Mouse (Mus musculus): ENCODE data around the gene Zfp688. TPM values are rescaled to one million over a fixed set of nuclear protein-coding genes. Genes with fewer than 3 reads are reported as not detected.
A peak's percentile ranks its signal among the peaks of the same experiment; 100 is the strongest.
"Not testable (repeated sequence)": the region's sequence is repeated elsewhere in the genome, so short reads cannot be mapped to it uniquely, and the experiment has no call there.

The Zfp688 gene
- total RNA-seq, 2 experiments from 2014 or later: 13.3 to 13.8 TPM

DNA sequence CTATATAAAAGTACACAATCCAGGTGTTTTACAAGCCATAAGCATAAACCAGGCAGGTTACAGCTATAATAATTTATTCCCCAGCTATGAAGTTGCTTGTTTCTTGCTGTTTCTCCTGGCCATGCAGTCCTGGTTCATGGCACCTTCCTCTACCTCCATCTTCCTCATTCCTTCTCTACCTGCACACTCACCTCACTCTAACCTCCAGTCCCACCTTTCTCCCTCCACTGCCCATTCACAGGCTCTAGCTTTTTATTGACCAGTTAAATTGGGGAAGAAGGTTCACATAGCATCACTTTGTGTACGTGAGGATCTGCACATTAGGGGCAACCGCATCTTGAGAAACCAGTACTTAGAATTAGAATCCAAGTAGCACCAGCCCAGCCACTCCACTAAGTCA lies 31.2 kb upstream of the Zfp688 start:
- Histone ChIP-seq H3K4me3 (no peak overlapping the region), H3K27ac (no peak overlapping the region)
- no peak for TF ChIP-seq CTCF (IDR thresholded peaks at IDR 0.05)
- DNase-seq (ENCODE audit: extremely low spot score in 1 of 2, low spot score in 2 of 2): no peak
- intact Hi-C loops (cut with DNase I): no loop called here

DNA sequence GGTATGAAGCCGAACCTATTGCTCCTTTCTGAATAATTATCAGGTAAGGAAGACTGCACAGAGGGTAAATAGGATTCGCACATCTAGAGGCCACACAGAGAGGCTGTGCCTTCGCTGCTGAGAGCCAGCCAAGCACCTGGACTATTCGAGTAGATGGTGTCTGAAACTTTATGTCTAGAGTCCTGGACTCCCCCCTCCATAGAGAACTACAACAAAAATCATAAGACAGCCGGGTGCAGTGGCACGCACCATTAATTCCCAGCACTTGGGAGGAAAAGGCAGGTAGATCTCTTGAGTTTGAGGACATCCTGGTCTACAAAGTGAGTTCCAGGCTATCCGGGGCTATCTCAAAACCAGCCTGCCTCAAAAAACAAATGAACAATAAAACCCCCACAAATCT lies 28.1 kb upstream of the Zfp688 start:
- intact Hi-C loops (cut with DNase I): loop anchor here (1.0 to 2.0 kb wide), 2 partner anchors 20 to 27 kb away; partner anchors contain the start of gene Zfp688
- Histone ChIP-seq H3K27ac (no peak overlapping the region), H3K4me3 (peak overlapping the region; percentile 73)
- no peak for DNase-seq (ENCODE audit: extremely low spot score in 1 of 2, low spot score in 2 of 2)
- TF ChIP-seq CTCF (IDR thresholded peaks at IDR 0.05): no peak

DNA sequence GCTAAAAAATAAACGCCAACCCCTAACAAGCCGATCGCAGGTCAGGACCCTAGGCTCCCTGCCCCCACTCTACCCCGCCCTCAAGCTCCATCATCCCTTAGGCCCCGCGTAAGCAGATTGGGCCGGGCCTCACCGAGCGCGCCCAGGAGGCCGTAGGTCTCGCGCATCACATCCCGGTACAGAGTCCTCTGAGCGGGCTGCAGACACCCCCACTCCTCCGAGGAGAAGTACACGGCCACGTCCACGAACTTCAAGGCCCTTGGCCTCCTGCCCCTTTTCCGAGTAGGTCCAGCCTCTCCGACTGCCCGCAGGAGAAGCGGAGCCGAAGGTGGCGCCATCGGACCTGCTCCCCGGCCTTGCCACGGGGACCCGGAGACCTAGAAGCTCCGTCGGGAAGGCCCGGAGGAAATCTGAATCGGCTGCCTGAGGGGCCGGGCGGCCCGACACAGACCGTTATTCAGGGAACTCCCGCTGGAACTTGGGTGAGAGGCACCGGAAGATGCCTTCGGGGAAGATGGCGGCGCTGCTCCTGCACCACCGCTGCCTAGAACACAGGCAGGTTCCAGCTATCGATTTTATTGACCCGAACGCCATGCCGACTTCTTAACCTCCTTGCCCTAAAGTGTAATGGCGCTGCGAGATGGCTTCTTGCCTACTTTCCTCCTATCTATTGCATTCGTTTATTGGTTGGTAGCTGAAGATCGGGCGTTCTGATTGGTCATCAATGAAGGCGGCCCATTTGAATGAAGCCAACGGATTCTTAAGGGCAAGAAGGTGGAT lies 26.8 kb upstream of the Zfp688 start, which contains the start of gene Zfp689:
Zfp689 (minus strand) TSS at position 638 of the 780 bp plus-strand sequence.
- TF ChIP-seq CTCF (IDR thresholded peaks at IDR 0.05): no peak; the same call in 1 of the 2 replicates
- intact Hi-C loops (cut with DNase I): loop anchor here (1.0 to 2.0 kb wide), 2 partner anchors 22 to 26 kb away; partner anchors contain the start of gene Zfp688
- peak; percentile 90 to 91 for DNase-seq (ENCODE audit: extremely low spot score in 1 of 2, low spot score in 2 of 2)
- peak within 1 kb of the TSS; percentile 93 for H3K27ac ChIP-seq
- peak within 1 kb of the TSS; percentile 73 for H3K4me3 ChIP-seq

DNA sequence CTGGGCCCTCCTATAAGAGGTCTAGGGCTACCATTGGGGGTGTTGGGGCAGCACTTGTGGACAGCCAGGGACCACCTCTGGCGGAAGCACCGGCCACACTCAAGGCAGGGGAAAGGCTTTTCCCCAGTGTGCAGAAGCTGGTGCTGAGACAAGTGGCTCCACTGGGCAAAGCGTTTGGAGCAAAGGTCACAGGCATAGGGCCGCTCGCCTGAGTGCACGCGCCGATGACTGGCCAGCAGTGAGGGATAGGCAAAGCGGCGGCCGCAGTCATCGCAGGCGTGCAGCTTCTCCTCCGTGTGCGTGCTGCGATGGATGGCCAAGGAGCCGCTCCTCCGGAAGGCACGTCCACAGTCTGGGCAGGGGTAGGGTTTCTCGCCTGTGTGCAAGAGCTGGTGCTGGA lies 22.1 kb upstream of the Zfp688 start:
- no peak for DNase-seq (ENCODE audit: extremely low spot score in 1 of 2, low spot score in 2 of 2)
- Histone ChIP-seq H3K4me3 (no peak overlapping the region), H3K27ac (no peak overlapping the region)
- no peak for TF ChIP-seq CTCF (IDR thresholded peaks at IDR 0.05)
- intact Hi-C loops (cut with DNase I): no loop called here

DNA sequence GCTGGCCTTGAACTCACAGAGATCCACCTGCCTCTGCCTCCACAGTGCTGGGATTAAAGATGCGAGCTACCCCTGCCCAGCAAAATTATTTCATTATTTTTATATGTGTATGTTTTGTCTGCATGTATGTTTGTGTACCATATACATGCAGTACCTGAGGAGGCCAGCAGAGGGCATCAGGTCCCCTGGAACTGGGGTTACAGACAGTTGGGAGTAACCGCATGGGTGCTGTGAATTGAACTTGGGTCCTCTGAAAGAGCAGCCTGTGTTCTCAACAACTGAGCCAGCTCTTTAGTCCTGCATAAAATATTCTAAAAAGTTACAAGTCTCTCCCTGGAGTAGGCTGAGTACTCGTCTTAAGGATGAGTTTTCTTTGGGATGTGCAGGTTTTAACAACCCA lies 15.9 kb upstream of the Zfp688 start:
- TF ChIP-seq CTCF (IDR thresholded peaks at IDR 0.05): peak; percentile 43
- intact Hi-C loops (cut with DNase I): no loop called here
- no peak for DNase-seq (ENCODE audit: extremely low spot score in 1 of 2, low spot score in 2 of 2)
- Histone ChIP-seq H3K4me3 (no peak overlapping the region), H3K27ac (no peak overlapping the region)

DNA sequence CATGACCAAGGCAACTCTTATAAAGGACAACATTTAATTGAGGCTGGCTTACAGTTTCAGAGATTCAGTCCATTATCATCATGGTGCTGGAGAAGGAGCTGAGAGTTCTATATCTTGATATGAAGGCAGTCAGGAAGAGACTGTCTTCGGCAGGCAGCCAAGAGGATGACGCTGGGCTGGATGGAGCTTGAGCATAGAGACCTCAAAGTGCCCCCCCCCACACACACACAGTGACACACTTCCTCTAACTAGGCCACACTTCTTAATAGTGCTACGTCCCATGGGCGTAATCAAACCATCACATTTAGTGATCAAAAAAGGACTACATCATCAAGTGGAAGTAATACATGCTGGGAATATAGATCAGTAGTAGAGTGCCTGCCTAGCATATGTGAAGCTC lies 13.3 kb upstream of the Zfp688 start:
- intact Hi-C loops (cut with DNase I): no loop called here
- no peak for TF ChIP-seq CTCF (IDR thresholded peaks at IDR 0.05)
- no peak for DNase-seq (ENCODE audit: extremely low spot score in 1 of 2, low spot score in 2 of 2)
- no peak overlapping the region for H3K4me3 ChIP-seq
- no peak overlapping the region for H3K27ac ChIP-seq

DNA sequence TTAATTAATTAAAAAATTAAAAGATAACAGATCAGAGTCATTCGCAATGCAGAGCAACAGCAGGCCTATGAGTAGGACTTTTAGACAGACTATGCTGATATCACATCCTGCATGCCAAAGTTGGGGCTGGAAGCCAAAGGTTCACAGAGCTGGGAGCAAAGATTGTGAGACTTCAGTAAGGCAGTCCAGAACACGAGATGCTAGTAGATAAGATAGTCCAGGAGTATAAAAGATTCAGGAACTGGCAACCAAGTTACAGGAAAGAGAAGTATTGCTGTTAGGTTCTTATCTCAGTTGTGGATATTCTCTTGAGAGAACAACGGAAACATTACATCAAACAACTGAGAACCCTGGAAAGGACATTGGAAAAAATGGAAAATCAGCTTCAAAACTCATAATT lies 4.5 kb upstream of the Zfp688 start:
- no peak for DNase-seq (ENCODE audit: extremely low spot score in 1 of 2, low spot score in 2 of 2)
- intact Hi-C loops (cut with DNase I): no loop called here
- Histone ChIP-seq H3K4me3 (no peak overlapping the region), H3K27ac (no peak overlapping the region)
- no peak for TF ChIP-seq CTCF (IDR thresholded peaks at IDR 0.05)

DNA sequence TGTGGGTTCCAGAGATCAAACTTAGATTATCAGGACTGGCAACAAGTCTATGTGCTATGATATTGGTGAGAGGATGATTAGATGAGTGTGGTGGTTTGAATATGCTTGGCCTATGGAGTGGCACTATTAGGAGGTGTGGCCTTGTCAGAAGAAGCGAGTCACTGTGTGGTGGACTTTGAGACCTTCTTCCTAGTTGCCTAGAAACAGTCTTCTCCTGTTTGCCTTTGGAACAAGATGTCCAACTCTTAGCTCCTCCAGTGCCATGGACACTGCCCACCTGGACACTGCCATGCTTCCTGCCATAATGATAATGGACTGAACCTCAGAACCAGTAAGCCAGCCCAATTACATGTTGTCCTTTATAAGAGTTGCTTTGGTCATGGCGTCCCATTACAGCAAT lies 4.0 kb upstream of the Zfp688 start:
- intact Hi-C loops (cut with DNase I): no loop called here
- DNase-seq (ENCODE audit: extremely low spot score in 1 of 2, low spot score in 2 of 2): no peak
- no peak for TF ChIP-seq CTCF (IDR thresholded peaks at IDR 0.05)
- Histone ChIP-seq H3K27ac (no peak overlapping the region), H3K4me3 (no peak overlapping the region)

DNA sequence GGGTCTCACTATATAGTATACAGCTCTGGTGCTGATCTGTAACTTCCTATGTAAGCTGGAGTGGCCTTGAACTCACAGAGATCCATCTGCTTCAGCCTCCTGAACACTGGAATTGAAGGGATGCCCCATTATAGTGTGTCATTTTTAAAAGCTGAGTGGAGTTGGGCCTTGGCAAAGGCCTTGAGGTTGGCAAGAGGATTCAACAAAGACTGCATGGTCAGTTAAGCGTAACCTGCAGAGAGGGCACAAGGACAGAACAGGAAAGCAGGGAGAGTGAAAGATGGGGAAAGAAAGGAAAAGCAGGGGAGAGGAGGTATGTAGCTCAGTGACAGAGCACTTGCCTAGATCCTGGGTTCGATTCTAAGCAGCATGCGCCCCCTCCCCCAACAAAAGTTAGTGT lies 3.4 kb upstream of the Zfp688 start:
- no peak for DNase-seq (ENCODE audit: extremely low spot score in 1 of 2, low spot score in 2 of 2)
- no peak for TF ChIP-seq CTCF (IDR thresholded peaks at IDR 0.05)
- no peak overlapping the region for H3K4me3 ChIP-seq
- intact Hi-C loops (cut with DNase I): no loop called here
- no peak overlapping the region for H3K27ac ChIP-seq

DNA sequence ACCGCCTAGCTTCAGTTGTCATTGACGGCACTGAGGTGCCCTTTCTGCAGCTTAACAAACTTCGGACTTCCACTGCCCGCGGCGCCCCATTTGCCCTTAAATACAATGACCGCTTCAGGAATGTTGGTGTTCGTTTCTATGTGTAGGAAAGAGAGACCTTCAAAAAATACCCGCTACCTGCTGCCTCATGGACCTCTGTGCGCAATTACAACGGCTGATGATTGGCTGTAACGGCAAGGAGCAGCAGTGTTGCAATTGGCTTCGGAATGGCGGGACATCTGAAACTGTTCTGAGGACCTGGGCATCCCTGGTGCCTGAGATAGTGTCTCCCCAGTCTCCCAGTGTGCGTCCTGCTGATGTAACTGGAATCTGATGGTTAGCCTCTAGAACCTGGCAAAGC lies 379 bp upstream of the Zfp688 start:
- Histone ChIP-seq H3K27ac (no peak overlapping the region), H3K4me3 (peak overlapping the region; percentile 72)
- no peak for TF ChIP-seq CTCF (IDR thresholded peaks at IDR 0.05)
- DNase-seq (ENCODE audit: extremely low spot score in 1 of 2, low spot score in 2 of 2): peak; percentile 28 to 36
- intact Hi-C loops (cut with DNase I): loop anchor here (2.0 kb wide), 1 partner anchor 27 kb away; the partner anchor contains the start of gene Zfp689

DNA sequence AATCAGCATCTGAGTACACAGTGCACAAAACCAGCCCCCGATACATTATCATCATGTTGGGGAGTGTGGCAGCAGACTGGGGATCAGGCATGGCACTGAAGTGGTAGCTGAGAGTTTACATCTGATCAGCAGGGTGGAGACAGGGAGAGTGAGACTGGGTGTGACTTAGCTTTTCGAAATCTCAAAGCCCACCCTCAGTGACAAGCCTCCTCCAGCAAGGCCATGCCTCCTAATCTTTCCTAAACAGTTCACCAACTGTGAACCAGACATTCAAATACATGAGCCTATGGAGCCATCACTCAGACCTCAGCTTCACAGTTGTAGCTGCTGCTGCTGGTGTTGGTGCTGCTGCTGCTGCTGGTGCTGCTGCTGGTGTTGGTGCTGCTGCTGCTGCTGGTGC lies 10.4 kb downstream of the Zfp688 start:
- no peak for TF ChIP-seq CTCF (IDR thresholded peaks at IDR 0.05)
- H3K4me3 ChIP-seq: no peak overlapping the region
- H3K27ac ChIP-seq: no peak overlapping the region
- DNase-seq (ENCODE audit: extremely low spot score in 1 of 2, low spot score in 2 of 2): no peak
- intact Hi-C loops (cut with DNase I): no loop called here

DNA sequence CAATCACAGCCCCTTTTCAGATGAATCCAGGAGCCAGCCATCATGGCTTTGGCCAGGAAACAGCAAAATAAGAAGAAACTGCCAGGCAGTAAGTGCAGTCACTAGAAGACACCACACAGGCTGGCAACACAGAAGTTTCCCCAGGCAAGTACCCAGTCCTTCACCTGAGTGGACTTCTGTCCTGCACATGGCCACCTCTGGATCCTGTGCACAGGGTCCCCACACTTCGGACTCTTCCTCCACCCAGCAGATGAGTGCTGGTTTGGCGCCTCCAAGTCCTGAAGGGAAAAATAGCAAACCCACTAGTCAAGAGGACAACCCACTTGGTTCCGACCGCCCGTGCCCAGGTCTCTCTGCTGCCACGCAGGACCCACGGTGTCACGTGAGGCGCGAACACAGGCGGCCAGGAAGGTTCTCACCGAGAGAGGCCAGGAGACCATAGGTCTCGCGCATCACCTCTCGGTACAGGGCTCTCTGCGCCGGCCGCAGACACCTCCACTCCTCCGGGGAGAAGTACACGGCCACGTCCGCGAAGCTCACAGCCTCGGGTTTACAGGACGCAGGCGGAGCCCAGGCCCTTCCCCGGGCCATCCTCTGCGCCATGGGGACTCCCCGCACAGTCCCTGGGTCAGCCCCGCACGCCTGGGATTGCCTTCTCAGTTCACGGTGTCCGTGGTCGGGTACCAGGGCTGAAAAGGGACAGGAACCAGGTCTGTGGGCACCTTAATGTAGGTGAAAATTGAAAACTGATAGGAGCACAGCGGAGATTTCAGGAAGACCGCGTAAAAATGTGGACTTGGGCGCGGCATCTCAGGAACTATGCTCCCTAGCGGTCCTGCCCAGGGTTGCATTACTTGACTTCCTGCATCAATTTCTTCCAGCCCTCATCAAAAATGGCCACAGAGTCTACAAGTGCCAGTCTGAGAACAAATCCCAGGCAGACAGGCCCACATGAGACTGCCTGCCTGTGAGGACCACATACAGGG lies 15.6 kb downstream of the Zfp688 start, which contains the start of gene Zfp764:
Zfp764 (minus strand) TSS at position 821 of the 986 bp plus-strand sequence.
- TF ChIP-seq CTCF (IDR thresholded peaks at IDR 0.05): peak; percentile 85
- DNase-seq (ENCODE audit: extremely low spot score in 1 of 2, low spot score in 2 of 2): peak; percentile 77 to 83
- peak within 1 kb of the TSS; percentile 82 for H3K4me3 ChIP-seq
- peak within 1 kb of the TSS; percentile 89 for H3K27ac ChIP-seq
- intact Hi-C loops (cut with DNase I): loop anchor here (5.0 kb wide), 1 partner anchor 44 kb away; no protein-coding TSS in a partner anchor

DNA sequence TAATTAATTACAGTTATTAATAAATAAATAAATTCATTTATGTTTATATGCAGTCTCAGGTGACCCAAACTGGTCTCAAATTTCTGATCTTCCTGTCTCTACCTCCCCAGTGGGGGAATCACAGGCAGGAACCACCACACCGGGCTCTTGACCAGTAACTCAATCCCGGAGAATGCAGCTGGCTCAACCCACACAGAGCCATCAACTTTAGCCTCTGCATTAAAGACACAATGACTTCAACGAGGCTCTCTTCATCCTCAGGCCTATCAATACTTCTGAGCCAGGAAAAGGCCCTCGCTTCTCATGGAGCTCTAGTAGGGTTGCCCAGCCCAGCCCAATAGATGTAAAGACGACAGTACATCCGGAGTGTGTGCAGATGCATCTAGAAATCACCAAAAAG lies 17.8 kb downstream of the Zfp688 start:
- DNase-seq (ENCODE audit: extremely low spot score in 1 of 2, low spot score in 2 of 2); H3K4me3 ChIP-seq; H3K27ac ChIP-seq: not testable (repeated sequence)
- intact Hi-C loops (cut with DNase I): loop anchor here (1.0 kb wide), 1 partner anchor 21 kb away; no protein-coding TSS in a partner anchor

All from left cerebral cortex, adult 2 months (tissue).